Mouse (Mus musculus) gastrocnemius, postnatal 4 days (tissue): ENCODE data around the gene Cyp4x1. TPM values are rescaled to one million over a fixed set of nuclear protein-coding genes. Genes with fewer than 3 reads are reported as not detected.
"Not testable (repeated sequence)": the region's sequence is repeated elsewhere in the genome, so short reads cannot be mapped to it uniquely, and the experiment has no call there.

Source experiments
- DNase-seq, 2 experiments: peaks; one replicate each; pipeline ENCODE4 v3.0.0; 2021 to 2022; ENCODE audit warnings: low spot score in 2 of 2, mixed read lengths in 2 of 2
- long read RNA-seq, 2 experiments: library from polyadenylated mRNA; stranded (forward); transcript quantifications; one replicate each; pipeline ENCODE4 v2.0.0; 2021
- total RNA-seq, 2 experiments: library from RNA; stranded (reverse); gene quantifications; 2 replicates each; pipeline ENCODE4 v1.2.3; 2021

The Cyp4x1 gene
- under 1 TPM in 1 of 2 experiments, not detected in 1; 0.07 TPM for total RNA-seq
- long read RNA-seq, experiment 1, result 0 reads
- long read RNA-seq, experiment 2, result 0 reads

- DNase-seq, result no peak
These were observed at the start of gene Cyp4x1 for GRCm38 (mm10) chr4:115133621-115134295. Cyp4x1 (minus strand) TSS chr4:115134281.

GRCm38 (mm10) chr4:115176201-115176600 lies 42.1 kb upstream of the Cyp4x1 start:
- not testable (repeated sequence) for DNase-seq

DNA sequence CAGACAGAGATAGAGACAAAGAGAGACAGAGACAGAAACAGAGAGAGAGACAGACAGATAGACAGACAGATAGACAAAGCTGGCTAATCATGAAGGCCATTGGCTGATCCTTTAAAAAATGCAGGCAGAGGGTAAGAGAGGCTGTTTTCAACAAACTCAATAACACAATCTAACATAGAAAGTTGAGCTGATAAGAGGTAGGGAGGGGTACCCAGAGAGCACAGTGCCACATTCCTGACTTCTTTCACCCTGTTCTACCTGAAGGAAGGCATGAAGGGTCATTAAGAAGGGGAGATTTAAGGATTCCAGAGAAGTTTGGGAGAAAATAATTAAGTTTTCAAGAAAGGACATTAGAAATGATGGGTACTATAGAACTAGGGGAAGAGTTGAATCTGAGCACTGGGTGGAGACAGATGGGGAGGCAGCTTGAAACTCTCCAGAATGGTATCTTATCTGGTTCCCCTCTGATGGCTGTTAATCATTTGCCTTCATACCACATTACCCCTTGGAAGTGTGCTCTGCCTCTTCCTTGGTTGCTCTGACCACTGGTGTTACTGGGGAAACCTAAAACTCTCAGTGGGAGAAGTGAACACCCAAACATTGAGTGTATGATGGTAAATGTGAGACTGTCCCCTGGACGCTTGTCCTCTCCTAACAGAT lies 40.7 kb upstream of the Cyp4x1 start:
- DNase-seq, result no peak

GRCm38 (mm10) chr4:115158963-115159362 lies 24.9 kb upstream of the Cyp4x1 start:
- DNase-seq, result not testable (repeated sequence)

DNA sequence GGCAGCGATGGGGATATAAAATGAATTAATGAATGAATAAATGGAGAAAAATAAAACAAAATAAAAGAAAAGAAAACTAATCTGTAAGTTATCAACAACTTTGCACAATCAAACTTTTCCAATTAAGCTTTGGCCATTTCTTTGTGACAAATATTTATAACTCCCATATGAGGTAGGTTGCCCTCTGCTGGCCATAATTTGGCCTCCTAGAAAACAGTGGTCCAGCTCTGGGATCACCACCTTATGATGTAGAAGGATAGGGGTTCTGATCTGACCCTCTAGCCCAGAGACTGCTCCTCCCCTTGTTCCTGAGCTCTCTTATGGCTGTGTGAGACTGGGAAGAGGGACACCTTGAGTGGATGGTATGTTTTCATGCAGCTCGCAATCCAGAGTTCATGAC lies 20.6 kb upstream of the Cyp4x1 start:
- no peak for DNase-seq

- DNase-seq, result no peak
These were observed 182 bp upstream of the Cyp4x1 start for GRCm38 (mm10) chr4:115134296-115134630.

- DNase-seq, result no peak
These were observed 996 bp downstream of the Cyp4x1 start for GRCm38 (mm10) chr4:115133085-115133484.

DNA sequence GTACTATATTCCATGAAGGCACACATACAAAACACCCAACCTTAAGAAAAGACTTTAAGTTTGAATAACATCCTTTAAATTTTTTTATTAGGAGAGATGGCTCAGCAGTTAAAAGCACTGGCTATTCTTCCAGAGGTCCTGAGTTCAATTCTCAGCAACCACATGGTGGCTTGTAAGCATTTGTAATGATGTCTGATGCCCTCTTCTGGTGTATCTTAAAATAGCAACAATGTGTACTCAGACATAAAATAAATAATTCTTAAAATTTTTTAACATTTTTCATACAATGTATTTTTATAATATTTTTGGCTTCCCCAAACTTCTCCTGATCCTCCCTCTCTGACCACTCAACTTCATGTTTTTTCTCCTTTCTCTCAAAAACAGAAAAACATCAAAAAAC lies 9.4 kb downstream of the Cyp4x1 start:
- DNase-seq, result no peak

DNA sequence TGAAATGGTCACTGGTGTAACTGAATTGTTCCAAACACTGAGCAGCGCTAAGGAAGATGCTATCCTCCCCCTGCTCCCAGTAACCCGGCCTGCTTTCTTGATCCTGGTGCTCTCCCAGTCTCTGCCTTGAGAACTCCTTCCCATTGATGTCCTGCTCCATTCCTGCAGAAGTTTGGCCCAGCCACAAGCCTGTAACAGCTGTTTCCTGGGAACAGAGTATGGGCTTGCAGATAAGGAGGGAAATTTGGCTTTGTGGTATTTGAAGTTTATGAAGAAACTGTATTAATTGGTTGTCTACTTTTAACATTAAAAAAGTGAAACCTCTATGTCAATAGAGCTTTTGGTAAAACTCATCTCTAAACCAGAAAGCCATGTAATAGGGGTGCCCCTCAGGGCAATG lies 10.6 kb downstream of the Cyp4x1 start:
- DNase-seq, result no peak

- DNase-seq, result no peak
These were observed 12.5 kb downstream of the Cyp4x1 start for GRCm38 (mm10) chr4:115121608-115122007.

DNA sequence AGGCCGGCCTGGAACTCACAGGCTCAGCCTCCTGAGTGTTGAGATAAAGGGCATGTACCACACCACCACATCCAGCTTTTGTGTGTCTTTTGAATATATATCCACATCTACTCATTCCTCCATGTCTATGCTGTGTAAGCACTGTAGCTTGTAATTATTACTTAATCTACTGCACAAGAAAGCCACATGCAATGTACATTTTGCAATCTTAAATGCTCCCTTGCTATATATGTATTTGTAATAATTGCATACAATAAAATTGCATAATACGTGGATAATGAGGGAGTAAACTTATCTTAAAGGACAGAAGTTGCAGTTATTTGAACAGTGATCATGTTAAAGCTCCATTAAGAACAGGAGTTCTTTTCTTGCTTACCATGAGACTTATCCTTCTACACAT lies 12.9 kb downstream of the Cyp4x1 start:
- DNase-seq, result no peak

DNA sequence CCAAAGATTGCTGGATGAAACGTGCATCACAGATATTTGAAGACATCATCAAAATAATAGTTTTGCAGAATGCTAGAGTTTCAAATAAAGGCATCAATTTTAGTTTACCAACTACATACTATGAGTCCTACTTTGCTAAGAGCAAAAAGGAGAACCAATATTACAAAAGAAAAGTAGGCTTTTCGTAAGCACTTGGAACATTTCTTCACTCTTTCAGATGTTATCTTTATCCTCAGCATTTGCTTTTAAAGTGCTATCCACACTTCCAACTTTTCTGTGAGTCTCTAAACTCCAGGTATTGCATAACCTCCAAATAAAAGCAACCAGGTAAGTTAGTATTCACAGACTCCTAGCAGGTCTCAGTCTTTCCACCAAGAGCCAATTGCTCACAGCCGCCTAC lies 14.4 kb downstream of the Cyp4x1 start:
- DNase-seq, result no peak

DNA sequence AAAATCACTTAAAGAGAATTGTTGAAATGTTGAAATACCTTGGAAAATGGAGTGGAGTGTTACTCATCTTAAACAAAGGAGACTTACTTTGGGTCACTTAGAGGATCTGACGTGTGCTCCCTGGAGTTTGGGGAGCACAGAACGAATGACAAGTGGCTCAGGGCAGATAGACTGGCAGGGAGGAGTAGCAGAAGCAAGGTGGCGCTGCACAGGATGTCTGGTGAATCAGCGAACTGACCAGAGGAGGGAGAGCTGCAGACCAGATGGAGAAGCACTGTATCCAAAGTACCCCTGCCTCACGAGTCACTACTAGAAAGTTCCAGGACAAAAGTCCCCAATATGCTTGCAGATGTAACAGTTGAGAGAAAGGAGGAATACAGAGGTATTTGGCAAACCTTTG lies 20.8 kb downstream of the Cyp4x1 start:
- no peak for DNase-seq

GRCm38 (mm10) chr4:115111167-115111566 lies 22.9 kb downstream of the Cyp4x1 start:
- no peak for DNase-seq

DNA sequence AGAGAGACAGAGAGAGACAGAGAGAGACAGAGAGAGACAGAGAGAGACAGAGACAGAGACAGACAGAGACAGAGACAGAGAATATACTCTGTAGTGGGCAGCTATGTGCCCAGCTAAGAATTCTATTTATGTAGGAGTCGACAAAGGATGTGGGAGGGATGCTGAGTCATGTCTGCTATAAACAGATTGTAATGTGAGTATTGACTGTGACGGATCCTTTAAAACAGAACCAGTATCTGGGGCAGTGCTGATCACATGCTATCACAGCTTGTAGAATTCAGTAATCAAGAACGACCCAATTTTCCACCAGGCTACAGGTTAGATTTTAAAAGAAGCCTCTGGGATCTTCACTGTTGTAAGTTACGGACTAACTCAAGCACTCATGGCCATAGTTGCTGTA lies 30.6 kb downstream of the Cyp4x1 start:
- DNase-seq, result no peak

- peak in 1 of 2 experiments; percentile 40 for DNase-seq
These were observed 32.4 kb downstream of the Cyp4x1 start for GRCm38 (mm10) chr4:115101682-115102081.

DNA sequence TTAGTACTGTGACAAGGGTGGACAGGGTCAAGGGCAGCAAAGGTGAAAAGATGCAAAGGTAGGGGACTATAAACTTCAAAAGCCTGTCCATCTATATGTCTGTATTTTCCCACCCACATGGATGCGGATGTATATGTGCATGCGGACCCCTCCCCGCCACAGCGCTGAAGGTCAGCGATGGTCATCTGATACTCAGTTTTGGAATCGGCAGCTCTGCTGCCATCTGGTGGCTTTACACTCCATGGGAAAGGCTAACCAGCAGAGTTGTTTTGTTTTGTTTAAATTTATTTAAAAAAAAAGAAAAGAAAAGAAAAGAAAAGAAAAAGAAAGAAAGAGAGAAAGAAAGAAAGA lies 37.0 kb downstream of the Cyp4x1 start:
- no peak for DNase-seq

GRCm38 (mm10) chr4:115096435-115097145 lies 37.5 kb downstream of the Cyp4x1 start:
- no peak for DNase-seq

DNA sequence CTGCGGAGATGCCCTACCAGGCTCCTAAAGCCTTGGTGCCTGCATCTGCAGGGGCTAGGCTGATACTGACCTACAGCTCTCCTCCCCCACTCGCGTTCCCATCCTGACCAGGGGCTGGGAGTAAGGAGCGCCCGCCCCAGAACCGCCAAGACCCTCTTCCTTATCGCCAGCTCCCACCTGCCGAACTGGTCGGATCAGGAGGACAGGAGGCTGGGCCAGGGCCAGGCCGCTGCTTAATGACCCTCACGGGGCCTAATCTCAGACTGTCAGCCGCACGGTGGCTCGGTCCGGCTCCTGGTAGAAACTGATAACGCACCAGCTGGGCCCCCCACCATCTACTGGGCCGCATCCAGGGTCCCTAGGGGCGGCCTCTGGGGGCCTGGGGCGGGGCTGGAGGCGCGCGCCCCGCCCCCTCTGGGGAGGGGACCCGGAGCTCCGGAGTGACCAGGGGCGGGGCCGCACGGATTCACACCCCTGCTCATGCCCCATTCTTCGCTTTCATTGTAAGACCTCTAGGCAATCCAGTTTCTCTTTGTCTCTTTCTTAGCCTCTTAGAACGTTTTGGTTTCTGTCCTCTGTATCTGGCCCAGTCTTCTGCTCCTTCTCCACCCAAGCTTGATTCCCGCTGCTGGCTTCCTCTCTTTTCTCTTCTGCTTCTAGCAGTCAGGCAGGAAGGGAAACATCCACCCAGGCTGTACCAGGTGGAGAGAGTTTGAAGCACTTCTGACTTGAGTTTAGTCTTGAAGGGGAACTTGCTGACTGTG lies 38.2 kb downstream of the Cyp4x1 start:
- no peak for DNase-seq

DNA sequence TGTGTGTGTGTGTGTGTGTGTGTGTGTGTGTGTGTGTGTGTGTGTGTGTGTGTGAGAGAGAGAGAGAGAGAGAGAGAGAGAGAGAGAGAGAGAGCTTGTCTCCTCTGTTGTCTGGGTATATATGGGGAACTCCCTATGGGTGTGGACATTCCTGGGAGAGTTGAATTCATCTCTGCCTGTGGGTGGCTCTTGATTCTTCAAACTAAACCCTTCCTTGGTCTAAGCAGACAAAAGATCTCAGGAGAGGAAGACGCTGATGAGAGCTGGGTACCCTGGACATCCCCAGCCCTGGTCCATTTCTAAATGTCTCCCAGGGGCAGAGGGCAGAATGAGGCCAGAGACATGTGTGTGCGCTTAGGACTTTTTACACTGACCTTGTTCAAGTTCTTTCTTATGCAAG lies 40.0 kb downstream of the Cyp4x1 start:
- DNase-seq, result no peak

DNA sequence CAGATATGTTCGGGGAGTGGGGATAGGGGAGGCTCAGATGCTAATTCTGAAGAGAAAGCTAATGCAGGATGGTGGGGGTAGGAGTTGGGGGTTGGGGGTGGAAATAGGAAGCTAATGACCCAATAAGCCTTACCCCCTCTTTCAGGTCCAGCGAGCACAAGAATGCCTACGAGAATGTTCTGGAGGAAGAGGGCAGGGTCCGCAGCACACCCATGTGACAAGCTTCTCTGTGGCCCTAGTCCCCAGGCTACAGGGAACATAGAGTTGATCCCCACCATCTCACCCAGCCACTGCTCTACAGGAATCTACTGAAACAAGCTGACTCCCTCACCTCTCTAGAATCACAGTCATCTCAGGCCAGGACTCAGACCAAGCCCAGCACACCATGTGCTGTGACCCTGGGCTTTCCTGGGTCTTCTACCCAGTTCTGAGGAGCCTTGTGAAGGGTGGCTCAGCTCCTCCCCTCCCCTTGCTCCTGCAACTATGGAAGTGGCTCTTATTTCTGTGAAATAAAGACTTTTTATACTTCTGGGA lies 40.7 kb downstream of the Cyp4x1 start:
- DNase-seq, result no peak
